Comparison of ENCODE assay signal across 8 mouse cellular contexts in the genomic region with DNA sequence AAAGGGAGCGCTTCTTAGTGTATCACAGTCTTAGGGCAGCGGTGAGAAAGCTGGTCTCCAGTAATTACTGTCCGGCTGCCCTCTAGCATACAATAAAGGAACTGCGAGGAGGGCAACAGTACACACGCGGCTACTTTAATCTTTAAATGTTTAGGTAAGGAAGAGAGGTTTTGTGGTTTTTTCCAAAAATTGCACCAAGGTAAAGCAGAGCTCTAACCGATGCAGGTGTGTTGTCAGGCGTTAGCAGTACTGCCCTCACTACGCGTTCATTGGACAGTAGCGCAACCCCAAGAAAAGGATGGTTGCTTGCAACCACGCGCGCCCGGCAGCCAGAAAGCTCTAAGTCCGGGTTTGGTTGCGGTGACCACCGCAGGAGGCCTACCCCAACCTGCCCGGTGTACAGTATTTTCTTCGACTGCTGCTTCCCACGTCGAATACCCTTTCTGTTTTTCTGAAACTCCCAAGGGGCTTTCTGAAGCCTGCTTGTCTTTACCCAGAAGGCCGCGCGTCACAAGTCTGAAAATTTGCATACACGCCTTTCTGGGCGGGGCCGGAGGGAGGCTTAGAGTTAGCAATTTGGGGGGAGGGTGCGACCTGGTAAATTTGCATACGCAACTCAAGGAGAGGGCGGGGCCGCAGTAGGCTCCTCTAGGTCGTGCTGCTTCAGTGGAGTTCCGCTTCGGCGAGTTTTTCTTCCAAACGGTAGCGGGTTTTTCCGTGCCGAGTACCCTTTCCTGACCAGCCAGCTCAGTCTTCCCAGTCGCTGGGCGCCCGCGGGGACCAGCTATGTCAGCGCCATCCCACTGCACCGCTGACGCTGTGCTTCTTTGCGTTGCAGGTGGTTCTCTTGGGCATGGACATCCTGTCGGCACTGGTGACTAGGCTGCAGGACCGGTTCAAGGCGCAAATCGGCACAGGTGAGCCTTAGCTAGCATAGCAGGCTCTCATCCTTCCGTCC.
A peak's percentile ranks its signal among the peaks of the same experiment; 100 is the strongest.
DNase-seq lines count a peak whose midpoint lies in the region; ATAC-seq lines count a peak whose summit lies in the region.

No protein-coding gene starts in this region.

- peak overlapping the region; percentile 77 for H3K4me2 ChIP-seq in hindbrain, embryonic 15.5 days

- ATAC-seq in hindbrain, embryonic 15.5 days (ENCODE audit: low FRiP score, low read depth), result peak; percentile 90

- peak overlapping the region; percentile 54 for H3K4me3 ChIP-seq in hindbrain, embryonic 15.5 days

- no peaks in the 10 kb centered on the region for H3K27me3 ChIP-seq in hindbrain, embryonic 15.5 days

- no peaks in the 10 kb centered on the region for H3K9me3 ChIP-seq in hindbrain, embryonic 15.5 days

- peak; percentile 93 for DNase-seq in T-cell, adult 2 months (ENCODE audit: low spot score)
- DNase-seq in cerebellum, postnatal 36 days, result peak; percentile 88 to 92
- DNase-seq in frontal cortex, postnatal 36 days (ENCODE audit: low spot score in 2 of 2), result peak; percentile 87 to 93
- peak; percentile 85 for DNase-seq in left cerebral cortex, adult 11 months (ENCODE audit: low spot score)
- peak; percentile 92 to 93 for DNase-seq in lung, postnatal 4 days
- peak; percentile 92 for DNase-seq in retina, postnatal 7 days (ENCODE audit: low read depth, low spot score)
- DNase-seq in urinary bladder, adult 2 months (ENCODE audit: low spot score), result peak; percentile 82

- peak overlapping the region; percentile 56 for H3K9ac ChIP-seq in hindbrain, embryonic 15.5 days

- 1% methylated on average over 53 of the region's 53 CpGs for WGBS in hindbrain, embryonic 15.5 days

- H3K36me3 ChIP-seq in hindbrain, embryonic 15.5 days, result peaks cover 17% of the 10 kb centered on the region; the same call in 1 of the 2 replicates

- H3K4me1 ChIP-seq in hindbrain, embryonic 15.5 days (replicated peaks), result peaks cover 41% of the 10 kb centered on the region

- peak overlapping the region; percentile 95 for H3K27ac ChIP-seq in hindbrain, embryonic 15.5 days (replicated peaks)

Comparison
In these comparisons a context has a peak if more than half of its experiments do, and no peak if none do; other contexts are left out.
1. Peak in every context shown above with its lines: DNase-seq, ATAC-seq, H3K4me3 ChIP-seq and H3K27ac ChIP-seq.